Mouse (Mus musculus) left cerebral cortex, postnatal 10 days (tissue): Measurements from ENCODE around the gene Taf11. TPM values are rescaled to one million over a fixed set of nuclear protein-coding genes. Genes with fewer than 3 reads are reported as not detected.
A peak's percentile ranks its signal among the peaks of the same experiment; 100 is the strongest.

Source experiments
- DNase-seq, 2 experiments: peaks; one replicate each; pipeline ENCODE4 v3.0.0; 2021 to 2022; ENCODE audit warnings: low spot score in 2 of 2, mixed read lengths in 1 of 2; ENCODE audit errors: extremely low spot score in 1 of 2
- intact Hi-C: fragments of 180-260 bp; cut with DNase I; formaldehyde crosslinking; loops from one replicate; pipeline ENCODE4 v1.15.1; 2025
- total RNA-seq, 2 experiments: library from RNA; stranded (reverse); gene quantifications; 2 replicates each; pipeline ENCODE4 v1.2.3; 2021

The Taf11 gene
- total RNA-seq, 2 experiments from 2014 or later: 35.2 to 38.3 TPM

GRCm38 (mm10) chr17:27925504-27925903 is 15.9 kb upstream of the Taf11 start:
- DNase-seq: no peak
- intact Hi-C loops: no loop called here

GRCm38 (mm10) chr17:27925054-27925453 is 15.4 kb upstream of the Taf11 start:
- no peak for DNase-seq
- intact Hi-C loops: no loop called here

- intact Hi-C loops: no loop called here
- DNase-seq: peak in 1 of 2 experiments; percentile 6
These were observed 12.6 kb upstream of the Taf11 start for GRCm38 (mm10) chr17:27922174-27922712.

GRCm38 (mm10) chr17:27920676-27921075 is 11.0 kb upstream of the Taf11 start:
- intact Hi-C loops: no loop called here
- DNase-seq: no peak

GRCm38 (mm10) chr17:27916366-27916765 is 6.7 kb upstream of the Taf11 start:
- intact Hi-C loops: no loop called here
- DNase-seq: no peak

- DNase-seq: no peak
- intact Hi-C loops: no loop called here
These were observed 5.1 kb upstream of the Taf11 start for GRCm38 (mm10) chr17:27914742-27915141.

- intact Hi-C loops: no loop called here
- DNase-seq: no peak
These were observed 1.7 kb upstream of the Taf11 start for GRCm38 (mm10) chr17:27911371-27911770.

GRCm38 (mm10) chr17:27908888-27909621 is 589 bp downstream of the Taf11 start, which contains the start of gene Anks1:
Anks1 (plus strand) TSS chr17:27909306.
- DNase-seq: peak; percentile 67 to 92
- intact Hi-C loops: loop anchor here (5.0 to 10.0 kb wide), 4 partner anchors 67 to 163 kb away; no protein-coding TSS in a partner anchor

- intact Hi-C loops: loop anchor here (5.0 to 10.0 kb wide), 4 partner anchors 66 to 164 kb away; no protein-coding TSS in a partner anchor
These were observed 1.3 kb downstream of the Taf11 start for GRCm38 (mm10) chr17:27908206-27908887.

GRCm38 (mm10) chr17:27907512-27908205 is 2.0 kb downstream of the Taf11 start:
- intact Hi-C loops: loop anchor here (5.0 to 10.0 kb wide), 4 partner anchors 65 to 165 kb away; no protein-coding TSS in a partner anchor
- DNase-seq: peak; percentile 92 to 96

More at GRCm38 (mm10) chr17:27908206-27908887, 1.3 kb downstream of the Taf11 start:
- no peak for DNase-seq

- intact Hi-C loops: no loop called here
These were observed 23.0 kb downstream of the Taf11 start for GRCm38 (mm10) chr17:27886499-27887210.

GRCm38 (mm10) chr17:27883994-27884393 is 25.6 kb downstream of the Taf11 start:
- intact Hi-C loops: no loop called here
- no peak for DNase-seq

More at GRCm38 (mm10) chr17:27886499-27887210, 23.0 kb downstream of the Taf11 start:
- no peak for DNase-seq

GRCm38 (mm10) chr17:27883129-27883528 is 26.5 kb downstream of the Taf11 start:
- intact Hi-C loops: no loop called here
- no peak for DNase-seq

- intact Hi-C loops: no loop called here
- DNase-seq: no peak
These were observed 28.1 kb downstream of the Taf11 start for GRCm38 (mm10) chr17:27881518-27881917.

GRCm38 (mm10) chr17:27874510-27874909 is 35.1 kb downstream of the Taf11 start:
- DNase-seq: no peak
- intact Hi-C loops: no loop called here

GRCm38 (mm10) chr17:27873583-27873982 is 36.1 kb downstream of the Taf11 start:
- no peak for DNase-seq
- intact Hi-C loops: no loop called here

GRCm38 (mm10) chr17:27871851-27872250 is 37.8 kb downstream of the Taf11 start:
- peak in 1 of 2 experiments; percentile 42 for DNase-seq
- intact Hi-C loops: no loop called here

GRCm38 (mm10) chr17:27866737-27867136 is 42.9 kb downstream of the Taf11 start:
- intact Hi-C loops: no loop called here
- no peak for DNase-seq
